Mouse (Mus musculus) right cerebral cortex, postnatal 14 days (tissue): Measurements from ENCODE around the gene Lamtor2.

Source experiments
- DNase-seq: peaks from one replicate; pipeline ENCODE4 v3.0.0; 2022

Gene Lamtor2

GRCm38 (mm10) chr3:88523027-88523426, 29.8 kb downstream of the Lamtor2 start:
- DNase-seq = no peak

- DNase-seq = peak; percentile 56
Measured at GRCm38 (mm10) chr3:88521803-88522331, 31.0 kb downstream of the Lamtor2 start.

- no peak for DNase-seq
Measured at GRCm38 (mm10) chr3:88521156-88521555, 31.7 kb downstream of the Lamtor2 start.

GRCm38 (mm10) chr3:88520078-88520477, 32.8 kb downstream of the Lamtor2 start:
- no peak for DNase-seq

GRCm38 (mm10) chr3:88518411-88518810, 34.5 kb downstream of the Lamtor2 start:
- DNase-seq = no peak

GRCm38 (mm10) chr3:88516407-88516806, 36.5 kb downstream of the Lamtor2 start:
- DNase-seq = no peak

- DNase-seq = no peak
Measured at GRCm38 (mm10) chr3:88515095-88515386, 37.8 kb downstream of the Lamtor2 start.

GRCm38 (mm10) chr3:88514231-88515094, 38.4 kb downstream of the Lamtor2 start:
- DNase-seq = no peak

- DNase-seq = no peak
Measured at GRCm38 (mm10) chr3:88513546-88514115, 39.2 kb downstream of the Lamtor2 start.

- no peak for DNase-seq
Measured at GRCm38 (mm10) chr3:88512896-88513545, 39.9 kb downstream of the Lamtor2 start.

- no peak for DNase-seq
Measured at GRCm38 (mm10) chr3:88512141-88512895, 40.6 kb downstream of the Lamtor2 start.

- no peak for DNase-seq
Measured at GRCm38 (mm10) chr3:88511559-88511958, 41.3 kb downstream of the Lamtor2 start.

GRCm38 (mm10) chr3:88510421-88511289, 42.2 kb downstream of the Lamtor2 start:
- no peak for DNase-seq

- peak; percentile 91 for DNase-seq
Measured at GRCm38 (mm10) chr3:88509692-88510420, 43.0 kb downstream of the Lamtor2 start, which contains the start of gene Lmna. TSS of gene Lmna (minus strand) at chr3:88509956.

- DNase-seq = no peak
Measured at GRCm38 (mm10) chr3:88509250-88509649, 43.6 kb downstream of the Lamtor2 start.

- no peak for DNase-seq
Measured at GRCm38 (mm10) chr3:88505765-88506164, 47.1 kb downstream of the Lamtor2 start.

GRCm38 (mm10) chr3:88505081-88505480, 47.8 kb downstream of the Lamtor2 start:
- DNase-seq = no peak

GRCm38 (mm10) chr3:88503881-88504746, 48.8 kb downstream of the Lamtor2 start:
- DNase-seq = no peak

- DNase-seq = no peak
Measured at GRCm38 (mm10) chr3:88503505-88503863, 49.4 kb downstream of the Lamtor2 start.
